Mouse (Mus musculus): ENCODE data around the gene Lpar1.

- TF ChIP-seq CTCF (IDR thresholded peaks at IDR 0.05; ENCODE audit: low read depth) (no peak), EP300 (IDR thresholded peaks at IDR 0.05; ENCODE audit: low read depth) (no peak)
Observed at GRCm38 (mm10) chr4:58508833-58509232, 44.9 kb downstream of the Lpar1 start.
